In genomic region chr9:72961959-72962358, GRCm38 (mm10) we compare ENCODE assay signal across 19 mouse cellular contexts. TPM values are rescaled to one million over a fixed set of nuclear protein-coding genes. Genes with fewer than 3 reads are reported as not detected.
A peak's percentile ranks its signal among the peaks of the same experiment; 100 is the strongest.
DNase-seq lines count a peak whose midpoint lies in the region; ATAC-seq and TF ChIP-seq lines count a peak whose summit lies in the region.
"Had no signal": no experiment of that assay in that cellular context is flagged by ENCODE, and none has a peak within 500 bp of the region (broad histone marks: within the 10 kb centered on the region; RNA-seq: fewer than 3 reads in every experiment).

No protein-coding gene starts in this region.

- TF ChIP-seq EP300 in MEL (IDR thresholded peaks at IDR 0.05; ENCODE audit: low read depth in 1 of 2, low read length in 2 of 2) = no peak

- H3K9ac ChIP-seq in MEL (ENCODE audit: control insufficient read depth, low read depth, low read length, poor library complexity, severe bottlenecking) = peak overlapping the region; percentile 75
- no peak overlapping the region for H3K9ac ChIP-seq in kidney, embryonic 16.5 days (replicated peaks; ENCODE audit: low read length)
- H3K9ac ChIP-seq: embryonic facial prominence, embryonic 12.5 days; forebrain, embryonic 12.5 days; liver, embryonic 15.5 days had no signal

- H3K9me3 ChIP-seq in MEL (replicated peaks; ENCODE audit: insufficient read depth, low read length) = no peaks in the 10 kb centered on the region
- no peaks in the 10 kb centered on the region for H3K9me3 ChIP-seq in kidney, embryonic 16.5 days (ENCODE audit: low read length)
- H3K9me3 ChIP-seq: embryonic facial prominence, embryonic 12.5 days; forebrain, embryonic 12.5 days; limb, embryonic 10.5 days; liver, embryonic 15.5 days had no signal

- peaks cover 2 to 11% of the 10 kb centered on the region in 2 experiments; a peak in 3 of 4 replicates for H3K4me1 ChIP-seq in MEL (ENCODE audit: control insufficient read depth in 1 of 2, insufficient read depth in 2 of 2, low read length in 2 of 2)
- H3K4me1 ChIP-seq in kidney, embryonic 16.5 days (ENCODE audit: insufficient read depth, low read length) = peaks cover 6% of the 10 kb centered on the region
- H3K4me1 ChIP-seq: embryonic facial prominence, embryonic 12.5 days had no signal

- peak; percentile 39 to 42 for DNase-seq in spleen, adult 18-20 months
- DNase-seq in spleen, postnatal 14 days (ENCODE audit: low spot score in 2 of 2) = no peak
- DNase-seq in MEL (ENCODE audit: low read depth, low spot score) = peak; percentile 79
- DNase-seq in spleen, postnatal 36 days (ENCODE audit: low spot score in 2 of 2) = peak; percentile 74 to 77
- no peak for DNase-seq in adrenal gland, postnatal 10 days
- DNase-seq in layer of hippocampus, postnatal 14 days (ENCODE audit: low spot score in 2 of 2) = no peak
- DNase-seq: adrenal gland, adult 8-10 months; cerebellum, adult 9-11 months; heart, postnatal 36 days had no signal

- H3K4me3 ChIP-seq in MEL (ENCODE audit: control insufficient read depth in 1 of 2, insufficient read depth in 1 of 2, low read depth in 2 of 2, low read length in 2 of 2) = peak overlapping the region; percentile 77 to 90
- H3K4me3 ChIP-seq in kidney, embryonic 16.5 days (ENCODE audit: low read length) = no peak overlapping the region
- H3K4me3 ChIP-seq: embryonic facial prominence, embryonic 12.5 days; forebrain, embryonic 12.5 days; limb, embryonic 10.5 days; liver, embryonic 15.5 days had no signal

- no peak for TF ChIP-seq RAD21 in MEL (IDR thresholded peaks at IDR 0.05; ENCODE audit: low read depth, low read length)

- 74% methylated on average over 15 of the region's 15 CpGs for WGBS in kidney, embryonic 16.5 days

- H3K79me2 ChIP-seq in MEL (ENCODE audit: control insufficient read depth, insufficient read depth, low read length, poor library complexity) = no peaks in the 10 kb centered on the region; the same call in 1 of the 2 replicates

- peaks cover 0 to 4% of the 10 kb centered on the region in 2 experiments; a peak in 2 of 4 replicates for H3K36me3 ChIP-seq in MEL (ENCODE audit: control insufficient read depth in 1 of 2, insufficient read depth in 2 of 2, low read length in 2 of 2)
- H3K36me3 ChIP-seq in kidney, embryonic 16.5 days (ENCODE audit: insufficient read depth, low read length) = no peaks in the 10 kb centered on the region
- H3K36me3 ChIP-seq: embryonic facial prominence, embryonic 12.5 days; forebrain, embryonic 12.5 days; limb, embryonic 10.5 days; liver, embryonic 15.5 days had no signal

- no peak for TF ChIP-seq CTCF in MEL (IDR thresholded peaks at IDR 0.05 in 2 of 3, conservative IDR thresholded peaks at IDR 0.05 in 1 of 3; ENCODE audit: control insufficient read depth in 1 of 3, insufficient read depth in 1 of 3, low read depth in 2 of 3, low read length in 3 of 3, poor library complexity in 1 of 3, severe bottlenecking in 1 of 3)

- H3K27me3 ChIP-seq in MEL (ENCODE audit: control insufficient read depth in 1 of 2, insufficient read depth in 2 of 2, low read length in 2 of 2) = no peaks in the 10 kb centered on the region
- H3K27me3 ChIP-seq in kidney, embryonic 16.5 days (ENCODE audit: insufficient read depth, low read length) = no peaks in the 10 kb centered on the region
- H3K27me3 ChIP-seq: embryonic facial prominence, embryonic 12.5 days; forebrain, embryonic 12.5 days; liver, embryonic 15.5 days had no signal

- H3K27ac ChIP-seq in MEL (ENCODE audit: control insufficient read depth, low read depth, low read length) = peak overlapping the region; percentile 56
- H3K27ac ChIP-seq in kidney, embryonic 16.5 days (ENCODE audit: low read length) = no peak overlapping the region; the same call in 1 of the 2 replicates
- H3K27ac ChIP-seq: embryonic facial prominence, embryonic 12.5 days; forebrain, embryonic 12.5 days; limb, embryonic 10.5 days; liver, embryonic 15.5 days had no signal

- H3K4me2 ChIP-seq in kidney, embryonic 16.5 days (replicated peaks; ENCODE audit: low read depth, low read length) = no peak overlapping the region
- H3K4me2 ChIP-seq: embryonic facial prominence, embryonic 12.5 days; forebrain, embryonic 12.5 days; liver, embryonic 15.5 days had no signal

- no peak for ATAC-seq in kidney, embryonic 16.5 days (ENCODE audit: low FRiP score, low TSS enrichment)
- ATAC-seq: intestine, embryonic 16.5 days had no signal

- peak in 1 of 2 experiments; percentile 61; a peak in 2 of 4 replicates for TF ChIP-seq POLR2A in MEL (IDR thresholded peaks at IDR 0.05; ENCODE audit: control insufficient read depth in 1 of 2, insufficient read depth in 1 of 2, low read depth in 1 of 2, low read length in 2 of 2, poor library complexity in 1 of 2)

TF ChIP-seq in MEL, 35 proteins besides CTCF, POLR2A, EP300 and RAD21:
- TF ChIP-seq MAX (IDR thresholded peaks at IDR 0.05; ENCODE audit: low read length) = no peak
- TF ChIP-seq TCF12 (IDR thresholded peaks at IDR 0.05; ENCODE audit: low read depth, low read length) = 0 out of 2 replicates have a peak, but pooled peaks have one; percentile 36
- 0 out of 2 replicates have a peak, but pooled peaks have one; percentile 28 for TF ChIP-seq ETS1 (IDR thresholded peaks at IDR 0.05; ENCODE audit: low read depth, low read length)
- TF ChIP-seq TBP (IDR thresholded peaks at IDR 0.05; ENCODE audit: low read depth, low read length) = peak; percentile 51
- TF ChIP-seq NELFE (IDR thresholded peaks at IDR 0.05; ENCODE audit: low read depth, low read length) = peak; percentile 39
- TF ChIP-seq ELF1 (IDR thresholded peaks at IDR 0.05; ENCODE audit: low read depth, low read length) = peak; percentile 15; the same call in 1 of the 2 replicates
- no peak for TF ChIP-seq GATA1 (IDR thresholded peaks at IDR 0.05; ENCODE audit: low read depth, low read length)
- peak; percentile 24; the same call in 1 of the 2 replicates for TF ChIP-seq SIN3A (IDR thresholded peaks at IDR 0.05; ENCODE audit: low read length)
- TF ChIP-seq HCFC1 (IDR thresholded peaks at IDR 0.05; ENCODE audit: low read depth, low read length) = peak; percentile 60; the same call in 1 of the 2 replicates
- TF ChIP-seq MXI1 (IDR thresholded peaks at IDR 0.05; ENCODE audit: low read depth, low read length) = peak; percentile 42; the same call in 1 of the 2 replicates

RNA-seq across cellular contexts. Expression of gene Gm44503, which starts 3.3 kb away (rescaled TPM):
- not detected in 2 replicates for total RNA-seq in MEL (2012; rRNA removed)
- not detected for polyA plus RNA-seq in MEL (2012; ENCODE audit: insufficient read depth in 1 of 2, insufficient read length in 2 of 2, low read depth in 1 of 2, low replicate concordance in 2 of 2, missing spikeins in 1 of 2)
- total RNA-seq in adrenal gland, postnatal 10 days (2021) = under 1 TPM in 1 of 2 experiments, not detected in 1; 0.21 TPM
- polyA plus RNA-seq in kidney, embryonic 16.5 days (2015; fragmentation: Nextera tagmentation; extraction: Ambion mirVana) = not detected in 2 replicates
- total RNA-seq in layer of hippocampus, postnatal 14 days (2021) = not detected
- total RNA-seq: adrenal gland, adult 8-10 months; gastrocnemius, adult 18-20 months; heart, postnatal 36 days; megakaryocyte progenitor cell, adult 5-6 weeks had no signal
- polyA plus RNA-seq: embryonic facial prominence, embryonic 12.5 days; forebrain, embryonic 12.5 days; intestine, embryonic 16.5 days; large intestine, adult 2 months; limb, embryonic 10.5 days; liver, embryonic 15.5 days had no signal

RNA-seq across cellular contexts. Expression of gene Dyx1c1, which starts 3.4 kb away (rescaled TPM):
- 1.0 and 1.1 TPM in 2 replicates for total RNA-seq in MEL (2012; rRNA removed)
- polyA plus RNA-seq in MEL (2012; ENCODE audit: insufficient read depth in 1 of 2, insufficient read length in 2 of 2, low read depth in 1 of 2, low replicate concordance in 2 of 2, missing spikeins in 1 of 2) = 1 to 10 TPM in 1 of 2 experiments, not detected in 1; 2.0 TPM
- under 1 TPM; 0.66 to 0.85 TPM for total RNA-seq in adrenal gland, postnatal 10 days (2021)
- polyA plus RNA-seq in kidney, embryonic 16.5 days (2015; fragmentation: Nextera tagmentation; extraction: Ambion mirVana) = 1.9 and 2.4 TPM in 2 replicates
- total RNA-seq in layer of hippocampus, postnatal 14 days (2021) = 1 to 10 TPM; 2.8 to 2.9 TPM
- total RNA-seq: monocyte, adult 5-6 weeks had no signal

RNA-seq across cellular contexts. Expression of gene Ccpg1os, which starts 23.2 kb away (rescaled TPM):
- total RNA-seq in MEL (2012; rRNA removed) = 2.3 and 3.4 TPM in 2 replicates
- polyA plus RNA-seq in MEL (2012; ENCODE audit: insufficient read depth in 1 of 2, insufficient read length in 2 of 2, low read depth in 1 of 2, low replicate concordance in 2 of 2, missing spikeins in 1 of 2) = 1 to 10 TPM in 1 of 2 experiments, not detected in 1; 4.6 TPM
- 10 to 100 TPM; 11.3 to 12.4 TPM for total RNA-seq in adrenal gland, postnatal 10 days (2021)
- 19.5 and 23.7 TPM in 2 replicates for polyA plus RNA-seq in kidney, embryonic 16.5 days (2015; fragmentation: Nextera tagmentation; extraction: Ambion mirVana)
- total RNA-seq in layer of hippocampus, postnatal 14 days (2021) = 10 to 100 TPM; 10.1 to 11.1 TPM
- total RNA-seq: monocyte, adult 5-6 weeks had no signal

RNA-seq across cellular contexts. Expression of gene Ccpg1, which starts 23.3 kb away (rescaled TPM):
- 2.1 and 2.9 TPM in 2 replicates for total RNA-seq in MEL (2012; rRNA removed)
- polyA plus RNA-seq in MEL (2012; ENCODE audit: insufficient read depth in 1 of 2, insufficient read length in 2 of 2, low read depth in 1 of 2, low replicate concordance in 2 of 2, missing spikeins in 1 of 2) = 10 to 100 TPM in 1 of 2 experiments, not detected in 1; 12.5 TPM
- 10 to 100 TPM; 71.0 to 73.8 TPM for total RNA-seq in adrenal gland, postnatal 10 days (2021)
- polyA plus RNA-seq in kidney, embryonic 16.5 days (2015; fragmentation: Nextera tagmentation; extraction: Ambion mirVana) = 45.9 and 47.5 TPM in 2 replicates
- 100 to 1,000 TPM; 135 to 140 TPM for total RNA-seq in layer of hippocampus, postnatal 14 days (2021)

RNA-seq across cellular contexts. Expression of gene Pygo1, which starts 36.5 kb away (rescaled TPM):
- not detected in 2 replicates for total RNA-seq in MEL (2012; rRNA removed)
- polyA plus RNA-seq in MEL (2012; ENCODE audit: insufficient read depth in 1 of 2, insufficient read length in 2 of 2, low read depth in 1 of 2, low replicate concordance in 2 of 2, missing spikeins in 1 of 2) = not detected
- total RNA-seq in adrenal gland, postnatal 10 days (2021) = 1 to 10 TPM; 3.5 to 5.0 TPM
- 4.3 and 5.2 TPM in 2 replicates for polyA plus RNA-seq in kidney, embryonic 16.5 days (2015; fragmentation: Nextera tagmentation; extraction: Ambion mirVana)
- 10 to 100 TPM; 26.0 to 28.6 TPM for total RNA-seq in layer of hippocampus, postnatal 14 days (2021)
- total RNA-seq: megakaryocyte progenitor cell, adult 5-6 weeks; monocyte, adult 5-6 weeks had no signal

Comparison
In these comparisons a context has a peak if more than half of its experiments do, and no peak if none do; other contexts are left out.
1. DNase-seq: peak in spleen, adult 18-20 months (2 of 2), MEL (single experiment) and spleen, postnatal 36 days (2 of 2); none in spleen, postnatal 14 days (0 of 2), adrenal gland, postnatal 10 days (single experiment) and layer of hippocampus, postnatal 14 days (0 of 2).